Mouse (Mus musculus) CH12.LX (cell line): ENCODE data around the gene Anks4b. TPM values are rescaled to one million over a fixed set of nuclear protein-coding genes. Genes with fewer than 3 reads are reported as not detected.

Experiments used
- DNase-seq: peaks from one replicate; pipeline ENCODE4 v3.0.0-alpha.2; 2013; ENCODE audit errors: extremely low read depth
- H3K27ac ChIP-seq: 2 replicates; pipeline ENCODE4 v1.5.1; 2012; ENCODE audit warnings: low read depth, mild to moderate bottlenecking, control low read depth, moderate library complexity; ENCODE audit not compliant: insufficient read depth
- H3K27me3 ChIP-seq: replicated peaks from 2 replicates; pipeline ENCODE3; 2012; ENCODE audit warnings: inconsistent platforms
- H3K36me3 ChIP-seq, 2 experiments: replicated peaks in 1 of 2; 2 replicates each; pipeline versions ENCODE3 to v1.6.1; 2012; ENCODE audit warnings: inconsistent platforms in 1 of 2, low read length in 1 of 2, mild to moderate bottlenecking in 1 of 2, mixed read lengths in 1 of 2, moderate library complexity in 1 of 2; ENCODE audit not compliant: control insufficient read depth in 1 of 2, insufficient read depth in 1 of 2
- H3K4me1 ChIP-seq, 2 experiments: 2 replicates each; pipeline ENCODE4 v1.6.1; 2012; ENCODE audit warnings: inconsistent platforms in 1 of 2, moderate library complexity in 1 of 2; ENCODE audit not compliant: insufficient read depth in 2 of 2, control insufficient read depth in 1 of 2
- H3K4me2 ChIP-seq: 2 replicates; pipeline ENCODE4 v1.6.1; 2012; ENCODE audit warnings: low read depth, mild to moderate bottlenecking, control low read depth; ENCODE audit not compliant: poor library complexity, insufficient read depth, severe bottlenecking
- H3K4me3 ChIP-seq, 3 experiments: fragments of 150-350 bp in 1 of 3; sonication (generic) in 1 of 3; replicated peaks in 1 of 3; 2 replicates each; pipeline versions ENCODE3 to v1.5.1; 2011 to 2012; ENCODE audit warnings: low read depth in 2 of 3, low read length in 2 of 3, mild to moderate bottlenecking in 2 of 3, moderate library complexity in 2 of 3, control low read depth in 1 of 3, improper control_type of control experiment in 1 of 3, inconsistent platforms in 1 of 3, mixed read lengths in 1 of 3; ENCODE audit not compliant: poor library complexity in 1 of 3
- H3K79me2 ChIP-seq: replicated peaks from 2 replicates; pipeline ENCODE4 v1.6.1; 2012; ENCODE audit warnings: mild to moderate bottlenecking, moderate library complexity; ENCODE audit not compliant: control insufficient read depth, poor library complexity, insufficient read depth, severe bottlenecking; ENCODE audit errors: extremely low read depth
- H3K9ac ChIP-seq: 2 replicates; pipeline ENCODE4 v1.6.1; 2012; ENCODE audit warnings: low read depth, mild to moderate bottlenecking, control low read depth, moderate library complexity; ENCODE audit not compliant: insufficient read depth
- H3K9me3 ChIP-seq: replicated peaks from 2 replicates; pipeline ENCODE3; 2012; ENCODE audit warnings: low read length, inconsistent platforms, mixed read lengths
- CHD2 ChIP-seq: IDR thresholded peaks from 2 replicates; pipeline ENCODE4 v1.6.1; 2011; ENCODE audit warnings: low read length, improper control_type of control experiment
- CTCF ChIP-seq, 2 experiments: IDR thresholded peaks in 1 of 2; conservative IDR thresholded peaks in 1 of 2; 2 replicates each; pipeline ENCODE4 v1.5.1; 2011 to 2012; ENCODE audit warnings: low read depth in 2 of 2, low read length in 2 of 2, improper control_type of control experiment in 1 of 2, inconsistent platforms in 1 of 2, mild to moderate bottlenecking in 1 of 2, moderate library complexity in 1 of 2
- E2F4 ChIP-seq: IDR thresholded peaks from 2 replicates; pipeline ENCODE4 v1.6.1; 2011; ENCODE audit warnings: low read depth, low read length, improper control_type of control experiment; ENCODE audit not compliant: insufficient replicate concordance
- GABPA ChIP-seq: IDR thresholded peaks from 2 replicates; pipeline ENCODE4 v1.6.1; 2012; ENCODE audit warnings: low read depth, low read length, improper control_type of control experiment, inconsistent platforms; ENCODE audit not compliant: insufficient replicate concordance
- HCFC1 ChIP-seq: IDR thresholded peaks from 2 replicates; pipeline ENCODE4 v1.6.1; 2012; ENCODE audit warnings: low read depth, mild to moderate bottlenecking, inconsistent platforms, low read length, improper control_type of control experiment
- IRF4 ChIP-seq: IDR thresholded peaks from 2 replicates; pipeline ENCODE4 v1.6.1; 2014; ENCODE audit warnings: low read depth, mild to moderate bottlenecking, inconsistent platforms, low read length, improper control_type of control experiment
- MAFK ChIP-seq: IDR thresholded peaks from 2 replicates; pipeline ENCODE4 v1.6.1; 2011; ENCODE audit warnings: low read length, improper control_type of control experiment; ENCODE audit not compliant: insufficient replicate concordance
- MEF2A ChIP-seq: IDR thresholded peaks from 2 replicates; pipeline ENCODE4 v1.6.1; 2014; ENCODE audit warnings: low read depth, mild to moderate bottlenecking, inconsistent platforms, low read length, improper control_type of control experiment, borderline replicate concordance
- NELFE ChIP-seq: IDR thresholded peaks from 2 replicates; pipeline ENCODE4 v1.6.1; 2011; ENCODE audit warnings: low read depth, low read length, improper control_type of control experiment
- PAX5 ChIP-seq: IDR thresholded peaks from 2 replicates; pipeline ENCODE4 v1.6.1; 2012; ENCODE audit warnings: low read length, inconsistent platforms, mixed read lengths
- POLR2A ChIP-seq: IDR thresholded peaks from 2 replicates; pipeline ENCODE4 v1.6.1; 2011; ENCODE audit warnings: low read depth, mild to moderate bottlenecking, improper control_type of control experiment, low read length
- POLR2AphosphoS2 ChIP-seq: IDR thresholded peaks from 2 replicates; pipeline ENCODE4 v1.6.1; 2011; ENCODE audit warnings: low read depth, low read length, improper control_type of control experiment
- RAD21 ChIP-seq: IDR thresholded peaks from 2 replicates; pipeline ENCODE4 v1.6.1; 2011; ENCODE audit warnings: low read depth, mild to moderate bottlenecking, low read length, improper control_type of control experiment, moderate library complexity
- UBTF ChIP-seq: IDR thresholded peaks from 2 replicates; pipeline ENCODE4 v1.6.1; 2012; ENCODE audit warnings: low read depth, mild to moderate bottlenecking, inconsistent platforms, low read length, improper control_type of control experiment, moderate library complexity
- ZMIZ1 ChIP-seq: IDR thresholded peaks from 2 replicates; pipeline ENCODE4 v1.6.1; 2012; ENCODE audit warnings: low read depth, mild to moderate bottlenecking, inconsistent platforms, low read length, improper control_type of control experiment
- ZNF384 ChIP-seq: IDR thresholded peaks from 2 replicates; pipeline ENCODE4 v1.6.1; 2012; ENCODE audit warnings: low read depth, low read length, improper control_type of control experiment, inconsistent platforms
- dilution Hi-C: fragments of 300-500 bp; cut with MboI; formaldehyde crosslinking; loops from 2 replicates; pipeline ENCODE4 v1.14.3; 2020; ENCODE audit warnings: low sequenced_read_pairs; ENCODE audit not compliant: extremely low pct_unique_long_range_greater_than_20kb, extremely low pct_ligation_motif_present
- in situ Hi-C: fragments of 300-500 bp; cut with MboI; formaldehyde crosslinking; loops from 3 replicates; pipeline ENCODE4 v1.14.3; 2019; ENCODE audit warnings: low sequenced_read_pairs, low pct_ligation_motif_present, low pct_unique_long_range_greater_than_20kb, mixed read lengths
- polyA plus RNA-seq: library from polyadenylated mRNA; unstranded; fragments of >175 nt; gene quantifications from 2 replicates; pipeline ENCODE4 v1.2.1, GENCODE M21; 2012; ENCODE audit warnings: low read depth; ENCODE audit not compliant: insufficient read length
- total RNA-seq, 2 experiments: library from RNA; depleted of rRNA; stranded (reverse); fragments of 300-350 nt in 1 of 2; fragments of >200 nt in 1 of 2; gene quantifications; 2 replicates each; pipeline ENCODE4 v1.2.3; 2012 to 2014

Anks4b gene
- total and polyA plus RNA-seq, 3 experiments: not detected

GRCm38 (mm10) chr7:120189369-120190149 lies 15.9 kb downstream of the Anks4b start:
- Histone ChIP-seq H3K27ac (no peak overlapping the region), H3K9ac (no peak overlapping the region), H3K4me1 (no peaks in the 10 kb centered on the region), H3K4me3 (no peak overlapping the region), H3K27me3 (no peaks in the 10 kb centered on the region), H3K4me2 (no peak overlapping the region), H3K9me3 (no peaks in the 10 kb centered on the region), H3K79me2 (no peaks in the 10 kb centered on the region), H3K36me3 (no peaks in the 10 kb centered on the region)
- DNase-seq: no peak
- in situ Hi-C loops: no loop called here
- dilution Hi-C loops: no loop called here
- no peak for TF ChIP-seq POLR2A
- TF ChIP-seq UBTF: no peak
- TF ChIP-seq MEF2A: no peak
- no peak for TF ChIP-seq MAFK
- no peak for TF ChIP-seq HCFC1
- no peak for TF ChIP-seq PAX5
- no peak for TF ChIP-seq RAD21
- TF ChIP-seq ZMIZ1: no peak

DNA sequence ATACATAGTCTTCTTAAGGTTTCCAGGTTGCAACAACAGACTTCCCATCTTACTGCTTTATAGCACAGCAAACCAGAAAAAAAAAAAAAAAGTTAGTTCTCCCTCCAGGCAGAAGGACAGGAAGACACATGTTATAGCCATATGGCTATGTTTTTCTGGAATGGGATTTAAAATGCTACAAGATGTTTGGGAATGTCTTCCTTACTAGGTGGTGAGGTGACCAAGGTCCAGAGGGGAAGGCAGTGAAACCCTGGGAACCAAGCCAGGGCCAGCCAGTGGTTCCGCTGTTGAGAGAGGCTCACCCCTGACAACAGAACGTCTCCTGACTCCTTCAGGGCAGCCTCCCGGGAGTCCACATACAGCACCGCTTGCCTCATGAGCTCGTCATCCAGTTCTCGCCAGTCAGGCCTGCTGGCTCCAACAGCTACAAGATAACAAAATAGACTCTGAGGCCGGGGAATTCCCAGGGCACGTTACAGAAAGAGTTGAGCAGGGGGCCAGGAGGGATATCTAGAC lies 16.6 kb downstream of the Anks4b start:
- no peak for TF ChIP-seq POLR2AphosphoS2
- no peak for TF ChIP-seq NELFE
- TF ChIP-seq RAD21: no peak
- no peak for TF ChIP-seq ZNF384
- no peak for TF ChIP-seq CTCF (conservative IDR thresholded peaks at IDR 0.05 in 1 of 2, IDR thresholded peaks at IDR 0.05 in 1 of 2; ENCODE audit: low read depth in 2 of 2, low read length in 2 of 2)
- TF ChIP-seq GABPA: no peak
- Histone ChIP-seq H3K4me3 (no peak overlapping the region), H3K4me2 (no peak overlapping the region), H3K36me3 (no peaks in the 10 kb centered on the region), H3K27ac (no peak overlapping the region), H3K79me2 (no peaks in the 10 kb centered on the region), H3K27me3 (peaks cover under 1% of the 10 kb centered on the region), H3K9ac (no peak overlapping the region), H3K4me1 (no peaks in the 10 kb centered on the region), H3K9me3 (no peaks in the 10 kb centered on the region)
- dilution Hi-C loops (no loop called here), in situ Hi-C loops (no loop called here)
- DNase-seq: no peak

DNA sequence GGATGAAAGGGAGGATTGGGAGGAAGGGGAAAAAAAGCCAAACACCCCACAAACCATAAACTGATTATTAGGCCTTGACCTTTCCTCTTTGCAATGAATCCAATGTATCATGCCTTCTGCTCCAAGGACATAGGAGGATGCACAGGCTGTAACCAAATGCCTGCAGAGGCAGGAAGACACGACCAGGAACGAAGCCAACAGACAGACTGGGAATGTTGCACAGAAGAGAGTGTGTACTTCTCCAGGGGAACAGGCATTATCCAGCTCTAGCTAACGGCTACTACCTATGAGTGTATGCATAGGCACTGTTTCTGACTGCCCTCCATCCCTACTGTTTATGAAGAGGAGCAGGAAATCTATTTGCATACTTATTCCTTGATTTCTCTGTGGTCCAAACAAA lies 18.5 kb downstream of the Anks4b start:
- Histone ChIP-seq H3K4me2 (no peak overlapping the region), H3K79me2 (no peaks in the 10 kb centered on the region), H3K36me3 (no peaks in the 10 kb centered on the region), H3K9me3 (no peaks in the 10 kb centered on the region), H3K27me3 (peaks cover 2% of the 10 kb centered on the region), H3K4me1 (no peaks in the 10 kb centered on the region), H3K9ac (no peak overlapping the region), H3K4me3 (no peak overlapping the region), H3K27ac (no peak overlapping the region)
- dilution Hi-C loops (no loop called here), in situ Hi-C loops (no loop called here)
- no peak for TF ChIP-seq MEF2A
- TF ChIP-seq POLR2AphosphoS2: no peak
- TF ChIP-seq E2F4: no peak
- TF ChIP-seq CHD2: no peak
- no peak for TF ChIP-seq IRF4
- DNase-seq: no peak
